Mouse (Mus musculus) left cerebral cortex, adult 8-10 months (tissue): ENCODE results near the gene Comt. TPM values are rescaled to one million over a fixed set of nuclear protein-coding genes. Genes with fewer than 3 reads are reported as not detected.

Experiments
- DNase-seq, 2 experiments: peaks; one replicate each; pipeline ENCODE4 v3.0.0; 2022; ENCODE audit warnings: low spot score in 2 of 2
- total RNA-seq, 4 experiments: library from RNA; stranded (reverse); gene quantifications; 2 replicates each; pipeline ENCODE4 v1.2.4; 2022

Comt gene
- total RNA-seq, 4 experiments from 2014 or later, result 92.9 to 97.2 (median 94.3) TPM

- no peak for DNase-seq
Measured at GRCm38 (mm10) chr16:18411026-18411649, 15.5 kb downstream of the Comt start.

DNA sequence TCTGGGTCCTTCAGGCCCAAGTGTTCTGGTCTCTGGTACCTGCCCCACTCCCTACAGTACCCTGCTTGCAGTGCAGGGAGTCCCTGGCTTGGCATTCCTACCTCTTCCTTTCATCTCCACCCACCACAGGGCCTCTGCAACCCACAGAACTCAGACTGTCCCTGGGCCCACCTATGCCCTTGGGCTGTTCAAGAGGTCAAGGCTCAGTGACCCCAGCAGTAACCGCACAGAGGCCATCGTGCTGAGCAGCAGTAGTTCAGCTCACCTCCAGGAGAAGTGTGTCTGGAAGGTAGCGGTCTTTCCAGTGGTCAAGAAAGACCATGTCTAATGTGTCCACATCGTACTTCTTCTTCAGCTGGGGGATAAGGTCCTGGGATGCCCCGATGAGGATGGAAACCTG, 16.2 kb downstream of the Comt start:
- no peak for DNase-seq

DNA sequence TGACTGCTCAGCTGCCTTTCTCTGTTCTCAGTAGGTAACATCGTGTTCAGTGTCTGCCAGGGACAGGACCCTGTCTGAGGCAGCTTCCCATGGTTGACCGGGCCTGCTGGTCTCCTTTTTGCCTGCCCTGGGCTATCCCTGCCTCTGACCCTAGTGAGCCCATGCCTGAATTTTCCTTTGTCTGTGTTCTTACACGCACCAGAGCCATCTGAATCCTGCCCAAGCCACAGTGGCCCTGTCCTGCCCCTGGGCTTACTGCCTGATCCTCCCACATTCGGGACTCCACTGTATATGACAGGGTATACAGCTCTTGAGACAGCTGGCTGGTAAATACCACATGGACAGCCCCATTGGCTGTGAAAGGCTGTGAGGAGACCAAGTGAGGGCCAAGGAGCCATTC, 16.9 kb downstream of the Comt start:
- no peak for DNase-seq

GRCm38 (mm10) chr16:18407912-18408311, 18.7 kb downstream of the Comt start:
- no peak for DNase-seq

GRCm38 (mm10) chr16:18406293-18406692, 20.4 kb downstream of the Comt start:
- DNase-seq, result no peak

DNA sequence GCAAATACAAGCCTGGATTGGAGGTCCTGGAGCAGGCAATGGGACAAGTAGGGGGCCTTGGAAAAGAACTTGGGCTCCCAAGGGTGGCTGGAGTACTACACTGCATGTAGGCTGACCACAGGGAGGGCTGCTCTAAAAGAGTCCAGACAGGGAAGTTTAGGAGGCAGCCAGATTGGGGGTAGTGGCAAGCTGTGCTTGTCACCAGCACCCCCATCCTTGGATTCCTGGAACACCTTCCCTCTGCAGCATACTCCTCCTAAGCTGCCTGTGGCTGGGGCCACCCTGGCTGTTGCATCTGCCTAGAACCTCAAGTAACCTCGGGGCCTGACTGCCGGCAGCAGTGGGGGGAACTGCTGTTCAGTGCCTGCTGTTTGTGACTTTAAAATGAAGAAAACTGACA, 20.8 kb downstream of the Comt start:
- DNase-seq, result no peak

DNA sequence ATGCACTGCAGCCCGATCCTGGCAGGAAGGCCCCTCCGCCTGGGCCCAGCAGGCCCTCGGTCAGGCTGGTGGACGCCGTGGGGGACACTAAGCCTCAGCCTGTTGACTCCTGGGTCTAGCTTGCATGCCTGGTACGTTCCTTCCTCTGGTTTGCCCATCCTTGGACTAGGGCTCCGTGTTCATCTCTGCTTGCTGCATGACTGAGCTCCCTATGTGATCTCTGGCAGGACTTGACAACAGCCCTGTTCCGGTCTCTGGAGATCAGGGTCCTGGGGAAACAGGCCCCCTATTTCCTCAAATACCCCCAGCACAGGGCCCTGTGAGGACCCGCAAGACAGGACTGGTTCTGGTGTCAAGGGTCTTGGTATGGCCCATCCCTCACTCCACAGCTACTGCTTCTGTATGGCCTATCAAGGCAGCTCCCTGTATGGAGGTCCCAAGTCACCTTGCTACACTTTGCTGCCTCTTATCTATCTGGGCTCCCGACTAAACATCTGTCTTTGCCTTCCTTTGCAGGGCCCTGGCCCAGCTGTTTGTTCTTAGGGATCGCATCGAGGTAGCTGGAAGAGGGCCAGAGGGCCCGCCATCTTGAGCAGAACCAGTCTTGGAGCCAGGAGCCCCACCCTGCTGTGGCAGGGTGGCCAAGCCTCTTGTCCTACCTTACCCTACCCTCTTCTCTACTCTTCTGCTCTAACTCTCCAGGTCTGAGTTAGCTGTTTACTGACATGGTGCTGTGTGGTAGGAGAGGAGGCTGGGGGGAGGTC, 21.4 kb downstream of the Comt start:
- no peak for DNase-seq

DNA sequence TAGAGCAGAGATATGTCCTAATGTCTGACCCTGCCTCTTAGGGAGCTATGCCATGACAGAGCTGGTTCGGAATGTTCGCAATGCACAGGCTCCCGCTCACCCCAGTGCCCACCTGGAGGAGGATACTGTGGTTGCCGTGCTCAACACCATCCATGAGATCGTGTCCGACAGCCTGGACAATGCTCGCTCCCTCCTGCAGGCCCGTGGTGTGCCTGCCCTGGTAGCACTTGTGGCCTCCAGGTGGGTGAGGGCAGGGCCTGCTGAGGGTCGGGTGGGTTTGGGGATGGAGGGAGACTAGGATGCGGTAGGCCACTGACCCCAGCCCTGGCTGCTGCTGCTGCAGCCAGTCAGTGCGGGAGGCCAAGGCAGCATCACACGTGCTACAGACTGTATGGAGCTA, 23.4 kb downstream of the Comt start:
- no peak for DNase-seq

DNA sequence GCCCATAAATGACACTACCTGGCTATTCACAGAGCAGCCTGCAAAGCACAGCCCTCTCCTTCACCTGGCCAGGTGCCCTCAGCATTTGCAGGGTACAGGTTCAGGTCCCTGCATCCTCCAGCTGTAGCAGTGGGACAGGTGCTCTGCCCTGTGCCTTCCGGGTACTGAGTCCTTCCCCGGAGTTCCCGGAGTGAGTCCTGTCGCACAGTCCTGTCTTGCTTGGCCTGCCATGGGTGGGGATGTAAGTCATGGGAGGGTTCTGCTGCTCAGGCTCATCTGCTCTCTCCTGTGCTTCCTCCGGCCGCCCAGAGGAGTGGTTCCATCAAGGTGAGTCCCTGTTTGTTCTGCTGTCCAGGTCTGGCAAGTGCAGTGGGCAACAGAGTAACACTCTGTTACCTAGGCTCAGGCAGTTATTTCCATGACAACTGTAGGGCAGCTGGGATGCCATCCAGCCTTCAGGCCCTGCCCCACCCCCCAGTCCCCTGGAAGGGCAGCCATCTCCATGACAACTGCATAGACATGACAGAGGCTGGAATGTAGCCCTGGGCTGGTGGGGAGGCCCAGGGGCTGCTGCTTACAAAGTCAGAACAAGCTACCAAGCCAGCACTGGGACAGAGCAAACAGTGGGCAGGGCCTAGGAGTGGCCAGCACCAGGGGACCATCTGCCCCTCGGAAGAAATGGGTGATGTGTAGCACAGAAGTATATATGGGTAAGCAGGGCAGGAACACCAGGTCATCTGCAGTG, 26.0 kb downstream of the Comt start:
- DNase-seq, result no peak

GRCm38 (mm10) chr16:18400028-18400427, 26.6 kb downstream of the Comt start:
- no peak for DNase-seq

DNA sequence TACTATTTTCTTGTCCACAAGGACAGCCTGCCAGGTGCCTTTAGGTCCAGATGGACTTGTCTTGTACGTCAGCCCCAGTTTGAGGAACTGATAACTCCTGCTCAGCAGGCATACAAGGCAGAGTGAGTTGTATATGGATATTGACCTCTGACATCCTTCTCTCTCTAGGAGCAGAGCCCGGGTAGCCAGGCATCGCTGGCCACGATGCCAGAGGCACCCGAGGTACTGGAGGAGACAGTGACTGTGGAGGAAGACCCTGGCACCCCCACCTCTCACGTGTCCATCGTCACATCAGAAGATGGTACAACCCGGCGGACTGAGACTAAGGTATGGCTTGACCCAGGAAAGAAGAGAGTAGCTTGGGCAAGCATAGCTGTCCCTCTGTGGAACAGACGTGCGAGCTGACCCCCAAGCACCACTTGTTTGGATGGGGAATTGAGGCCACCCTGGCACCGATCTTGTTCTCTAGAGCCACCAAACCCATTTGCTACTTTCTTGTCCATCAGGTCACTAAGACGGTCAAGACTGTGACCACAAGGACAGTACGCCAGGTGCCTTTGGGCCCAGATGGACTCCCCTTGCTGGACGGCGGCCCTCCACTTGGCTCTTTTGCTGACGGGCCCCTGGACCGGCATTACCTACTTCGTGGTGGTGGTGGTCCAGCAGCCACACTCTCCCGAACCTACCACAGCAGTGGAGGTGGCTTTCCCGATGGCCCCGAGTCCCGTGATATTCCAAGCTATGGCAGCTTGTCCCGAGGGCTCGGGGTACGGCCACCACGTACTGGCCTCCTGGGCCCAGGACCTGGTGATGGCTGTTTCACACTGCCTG, 29.6 kb downstream of the Comt start:
- DNase-seq, result no peak

- no peak for DNase-seq
Measured at GRCm38 (mm10) chr16:18396201-18396600, 30.5 kb downstream of the Comt start.

GRCm38 (mm10) chr16:18395620-18396036, 31.0 kb downstream of the Comt start:
- DNase-seq, result no peak

DNA sequence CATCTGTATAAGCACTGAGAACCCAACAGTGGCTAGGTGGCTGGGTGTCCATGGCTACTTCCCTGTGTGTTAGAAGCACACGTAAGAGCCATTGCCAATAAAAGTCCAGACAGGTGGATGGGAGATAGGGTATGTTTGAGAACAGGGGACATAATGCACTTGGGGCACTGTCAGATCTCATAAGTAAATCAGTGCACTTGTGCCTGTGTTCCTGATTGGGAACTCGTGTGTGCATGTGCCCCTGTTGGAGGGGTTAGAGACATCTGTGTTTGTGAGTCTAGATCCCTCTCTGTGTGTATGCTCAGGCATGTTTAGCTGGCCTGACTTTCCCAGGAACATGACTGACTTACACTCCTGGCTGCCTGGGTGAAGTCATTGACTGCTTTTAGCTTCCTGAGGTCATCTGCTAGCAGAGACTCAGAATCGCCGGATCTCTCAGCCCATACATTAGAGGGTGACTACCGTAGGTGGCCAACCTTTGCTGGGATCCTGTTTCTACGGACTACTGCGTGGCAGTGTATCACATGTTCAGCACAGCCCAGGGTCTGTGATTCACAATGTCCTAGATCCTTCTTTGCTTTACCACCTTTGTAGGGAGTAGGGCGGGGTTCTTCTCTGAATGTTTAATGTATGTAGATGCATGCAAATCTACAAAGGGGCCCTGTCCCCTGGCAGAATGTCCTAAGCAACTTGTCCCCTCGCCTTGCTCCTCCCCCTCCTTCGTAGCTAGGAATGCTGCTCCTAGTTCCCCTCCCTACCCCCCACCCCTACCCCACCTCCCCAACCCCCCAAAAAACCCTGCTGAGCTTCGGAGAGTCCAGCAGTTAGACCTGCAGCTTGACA, 31.7 kb downstream of the Comt start:
- DNase-seq, result no peak

DNA sequence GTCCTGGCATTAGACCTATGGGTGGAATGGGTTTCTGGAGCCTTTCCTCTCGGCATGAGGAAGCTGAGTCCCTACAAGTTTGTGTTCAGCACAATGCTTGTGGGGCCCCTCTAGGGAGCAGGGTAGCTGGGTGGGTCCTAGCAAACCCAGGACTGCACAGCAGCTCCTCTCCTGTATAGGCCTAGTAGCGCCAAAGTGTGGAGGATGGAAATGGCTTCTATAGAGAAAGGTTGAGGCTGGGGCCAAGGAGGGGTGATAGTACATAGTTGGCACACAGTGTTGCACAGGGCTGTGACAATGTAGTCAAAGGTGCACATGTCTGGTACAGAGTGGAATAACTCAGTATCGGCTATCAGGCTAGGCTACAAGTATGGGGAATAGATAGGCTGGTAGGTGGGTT, 32.6 kb downstream of the Comt start:
- no peak for DNase-seq

GRCm38 (mm10) chr16:18393595-18393994, 33.1 kb downstream of the Comt start:
- DNase-seq, result no peak

GRCm38 (mm10) chr16:18392469-18393426, 33.9 kb downstream of the Comt start:
- peak in 1 of 2 experiments; percentile 82 for DNase-seq

- DNase-seq, result no peak
Measured at GRCm38 (mm10) chr16:18391728-18392127, 34.9 kb downstream of the Comt start.

- DNase-seq, result no peak
Measured at GRCm38 (mm10) chr16:18391127-18391526, 35.5 kb downstream of the Comt start.
